Mouse (Mus musculus) embryonic stem cell, embryonic (primary cell): ENCODE measurements around the gene Tmem255b.

Experiments
- CTCF ChIA-PET, 4 experiments: fragments of 300-600 bp in 2 of 4; fragments of 350-600 bp in 2 of 4; sonication (Branson Sonifier 250); formaldehyde crosslinking; loops; one replicate each; lab custom pipeline; 2022; ENCODE audit warnings: inconsistent platforms in 2 of 4; lab: Charles Lee
- POLR2A ChIA-PET, 4 experiments: fragments of 300-600 bp in 2 of 4; fragments of 350-600 bp in 2 of 4; sonication (Branson Sonifier 250); formaldehyde crosslinking; loops; one replicate each; lab custom pipeline; 2022; ENCODE audit warnings: antibody characterized with exemption in 4 of 4, inconsistent platforms in 1 of 4; lab: Charles Lee

The Tmem255b gene

GRCm38 (mm10) chr8:13503936-13504606, 69.1 kb downstream of the Tmem255b start:
- ChIA-PET POLR2A (interaction anchor here in 2 of 4 experiments (0.6 to 1.2 kb wide), 2 partner anchors 10 to 75 kb away, joined by 3 to 4 read pairs; partner anchors contain the start of gene Gas6 (in 1 of the 2)), CTCF (no interaction called here)

- ChIA-PET POLR2A (interaction anchor here in 1 of 4 experiments (1.2 kb wide), 1 partner anchor 26 kb away, joined by 3 read pairs; no protein-coding TSS in a partner anchor), CTCF (no interaction called here)
Observed at GRCm38 (mm10) chr8:13504894-13505674, 70.1 kb downstream of the Tmem255b start.

DNA sequence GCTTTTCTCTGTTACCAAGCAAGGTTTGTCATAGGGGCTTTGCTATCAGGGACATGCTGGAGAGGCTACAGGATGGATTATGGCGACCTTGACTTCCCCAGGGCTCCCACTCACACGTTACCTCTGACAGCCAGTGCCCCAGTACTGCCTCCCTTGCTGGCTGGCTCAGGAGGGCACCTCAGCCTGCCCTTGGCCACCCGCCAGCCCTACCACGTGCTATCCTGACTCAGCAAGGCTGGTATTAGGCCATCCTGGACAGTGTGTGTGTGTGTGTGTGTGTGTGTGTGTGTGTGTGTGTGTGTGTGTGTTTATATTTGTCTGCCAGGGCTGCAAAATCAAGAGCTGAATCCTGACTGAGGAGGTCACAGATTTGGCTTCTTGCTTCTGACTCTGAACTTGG, 71.9 kb downstream of the Tmem255b start:
- CTCF ChIA-PET: interaction anchor here in 1 of 4 experiments (0.6 kb wide), 1 partner anchor 72 kb away, joined by 3 read pairs; no protein-coding TSS in a partner anchor
- POLR2A ChIA-PET: interaction anchor here in 1 of 4 experiments (0.5 to 1.5 kb wide), 3 partner anchors 41 to 1737 kb away, joined by 3 read pairs; partner anchors contain the start of gene Upf3a

GRCm38 (mm10) chr8:13507284-13507937, 72.4 kb downstream of the Tmem255b start:
- CTCF ChIA-PET: interaction anchor here in 1 of 4 experiments (0.6 kb wide), 1 partner anchor 72 kb away, joined by 3 read pairs; no protein-coding TSS in a partner anchor
- POLR2A ChIA-PET: interaction anchor here in 1 of 4 experiments (0.5 to 1.5 kb wide), 2 partner anchors 278 to 1738 kb away, joined by 3 read pairs; partner anchors contain the start of gene Upf3a

DNA sequence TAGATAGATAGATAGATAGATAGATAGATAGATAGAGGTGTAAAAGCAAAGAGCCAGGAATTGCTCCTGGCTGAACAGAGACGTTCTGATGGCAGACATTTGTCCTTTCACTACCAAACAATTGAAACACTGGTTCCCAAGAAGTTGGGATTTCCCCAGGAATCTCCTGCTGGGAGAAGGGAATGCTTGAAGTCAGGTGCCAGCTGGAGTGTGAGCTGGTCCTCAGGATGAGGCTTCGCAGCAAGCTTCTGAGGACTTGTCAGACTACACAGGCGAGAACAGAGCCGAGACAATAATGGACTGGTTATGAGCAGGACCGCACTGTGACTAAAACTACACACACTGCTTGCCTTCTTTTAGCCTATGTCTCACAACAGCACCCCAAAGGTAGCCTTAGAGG, 77.0 kb downstream of the Tmem255b start:
- ChIA-PET POLR2A (no interaction called here), CTCF (no interaction called here)

DNA sequence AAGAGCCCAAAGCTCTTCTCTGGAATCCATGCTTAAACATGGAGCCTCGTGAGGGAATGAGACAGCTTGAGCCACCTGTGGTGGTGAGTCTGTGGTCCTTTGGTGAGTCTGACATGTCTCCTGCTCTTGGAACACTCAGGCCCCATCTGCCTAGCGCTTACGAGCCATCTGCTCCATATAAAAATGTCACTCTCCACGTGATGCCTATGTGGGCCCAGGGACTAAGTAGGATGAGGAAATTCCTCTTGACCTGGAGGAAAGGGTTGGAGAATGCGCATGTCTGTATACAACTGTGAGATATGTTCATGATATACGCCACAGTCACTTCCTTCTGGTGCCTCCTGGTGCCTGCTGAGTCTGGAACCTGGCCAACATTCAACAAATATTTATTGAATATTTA, 77.7 kb downstream of the Tmem255b start:
- CTCF ChIA-PET: interaction anchor here in 1 of 4 experiments (0.5 kb wide), 1 partner anchor 82 kb away, joined by 6 read pairs; no protein-coding TSS in a partner anchor
- POLR2A ChIA-PET: no interaction called here

DNA sequence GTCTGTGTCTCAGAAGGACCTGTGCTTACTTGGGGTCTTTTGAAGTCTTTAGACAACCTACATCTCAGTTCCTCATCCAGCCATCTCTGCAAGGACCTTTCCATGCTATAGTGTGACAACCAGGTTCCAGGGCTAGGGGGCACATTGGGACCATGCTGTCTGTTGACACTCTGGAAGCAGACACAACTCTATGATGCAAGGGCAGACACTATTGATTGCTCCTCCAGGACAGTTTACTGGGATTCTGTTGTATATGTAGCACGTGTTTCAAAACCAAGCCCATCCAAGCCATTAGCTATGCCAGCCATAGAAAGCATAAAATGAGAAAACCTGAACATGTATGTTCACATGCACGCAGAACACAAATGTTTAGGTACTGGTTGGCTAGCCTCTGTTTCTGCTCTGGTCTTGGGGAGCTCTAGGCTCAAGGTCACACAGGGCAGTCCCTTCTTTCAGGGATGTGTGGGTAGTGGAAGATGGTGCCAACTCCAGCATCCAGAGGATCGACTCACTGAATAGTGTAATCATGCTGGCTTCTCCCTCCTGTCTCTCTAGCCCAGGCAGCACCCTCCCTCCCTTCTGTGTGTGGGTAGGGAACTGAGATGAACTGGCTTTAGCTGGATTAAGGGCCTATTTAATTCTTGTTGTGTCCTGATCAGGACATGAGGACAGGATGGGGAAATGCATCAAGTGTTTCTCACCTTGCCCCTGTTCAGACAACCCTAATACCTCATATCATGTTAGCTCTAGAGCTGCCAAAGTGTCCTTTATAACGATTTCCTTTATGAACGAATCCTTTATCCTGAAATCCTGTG, 78.8 kb downstream of the Tmem255b start:
- CTCF ChIA-PET: no interaction called here
- POLR2A ChIA-PET: no interaction called here

DNA sequence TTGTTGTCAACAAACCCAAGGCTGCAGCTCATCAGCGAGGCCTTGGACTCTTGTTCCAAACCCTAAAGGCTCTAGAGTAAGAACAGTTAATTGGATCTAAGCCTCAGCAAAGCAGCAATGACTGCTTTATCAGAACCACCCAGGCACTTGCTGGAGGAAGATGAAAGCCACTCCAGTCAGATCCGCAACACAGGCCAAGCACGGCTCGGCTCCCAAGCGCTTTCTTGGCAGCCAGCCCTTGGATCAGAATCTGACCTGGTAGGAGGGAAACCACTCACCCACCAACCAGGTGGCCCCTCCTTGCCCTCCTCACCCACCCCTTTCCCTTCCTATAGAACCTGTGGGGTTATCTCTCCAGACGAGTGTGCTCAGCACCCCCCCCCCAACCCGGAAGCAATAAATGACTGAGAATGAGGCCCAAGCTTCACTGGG, 81.0 kb downstream of the Tmem255b start:
- POLR2A ChIA-PET: interaction anchor here in 2 of 4 experiments (1.0 to 1.7 kb wide), 3 partner anchors 11 to 33 kb away, joined by 3 to 8 read pairs (median 4); no protein-coding TSS in a partner anchor
- CTCF ChIA-PET: interaction anchor here in 1 of 4 experiments (0.7 kb wide), 1 partner anchor 1125 kb away, joined by 3 read pairs; no protein-coding TSS in a partner anchor

DNA sequence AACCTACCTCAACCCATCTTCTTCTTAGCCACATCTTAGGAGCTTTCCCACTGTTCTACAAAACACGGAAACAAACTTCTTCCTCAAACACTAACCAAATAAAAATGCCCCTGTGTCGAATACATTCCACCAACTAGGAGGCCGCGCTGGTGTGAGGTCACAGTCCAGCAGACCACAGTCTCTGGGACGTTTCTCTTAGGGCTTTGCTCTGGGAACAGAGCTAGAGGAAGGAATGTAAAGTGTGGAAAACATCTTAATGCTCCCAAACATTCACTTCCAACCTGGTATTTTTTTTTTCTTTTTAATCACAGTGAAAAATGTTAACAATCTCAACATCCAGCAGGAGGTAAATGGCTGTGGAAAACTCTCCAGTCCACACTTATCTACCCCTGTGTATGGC, 81.7 kb downstream of the Tmem255b start:
- CTCF ChIA-PET: interaction anchor here in 1 of 4 experiments (0.7 to 1.4 kb wide), 2 partner anchors 12 to 1125 kb away, joined by 3 read pairs; no protein-coding TSS in a partner anchor
- POLR2A ChIA-PET: interaction anchor here in 2 of 4 experiments (1.0 to 1.7 kb wide), 3 partner anchors 11 to 33 kb away, joined by 3 to 8 read pairs (median 4); no protein-coding TSS in a partner anchor

DNA sequence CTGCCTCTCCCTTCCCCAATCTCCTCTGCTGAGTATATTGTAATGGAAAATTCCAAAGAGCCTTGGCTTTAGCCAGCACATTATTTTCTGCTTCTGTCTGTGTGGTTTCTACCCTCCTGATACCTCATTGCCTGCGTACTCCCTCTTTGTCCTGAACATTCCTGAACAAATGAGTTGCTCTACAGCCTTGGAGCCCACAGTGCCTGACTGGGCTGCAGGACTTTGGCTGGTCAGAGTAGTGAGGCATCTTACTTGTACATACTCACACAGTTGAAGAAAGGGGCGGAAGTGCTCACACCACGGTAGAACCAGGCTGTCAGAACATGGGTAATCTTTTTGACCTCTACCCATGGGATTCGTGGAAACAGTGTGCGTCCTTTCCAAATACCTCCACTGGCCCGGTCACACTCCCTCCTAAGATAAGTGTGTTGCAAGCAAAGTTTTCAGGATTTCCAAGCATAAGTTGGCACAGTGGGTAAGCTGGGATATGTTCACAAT, 82.3 kb downstream of the Tmem255b start:
- ChIA-PET POLR2A (interaction anchor here in 2 of 4 experiments (1.3 to 1.7 kb wide), 2 partner anchors 10 to 31 kb away, joined by 3 to 8 read pairs; no protein-coding TSS in a partner anchor), CTCF (interaction anchor here in 1 of 4 experiments (1.4 kb wide), 1 partner anchor 11 kb away, joined by 3 read pairs; no protein-coding TSS in a partner anchor)
